Mouse (Mus musculus) frontal cortex, postnatal 10 days (tissue): Measurements from ENCODE around the gene Fam155a.
A peak's percentile ranks its signal among the peaks of the same experiment; 100 is the strongest.
"Not testable (repeated sequence)": the region's sequence is repeated elsewhere in the genome, so short reads cannot be mapped to it uniquely, and the experiment has no call there.

Source experiments
- DNase-seq, 2 experiments: peaks; one replicate each; pipeline ENCODE4 v3.0.0; 2022; ENCODE audit warnings: low spot score in 2 of 2, mixed read lengths in 1 of 2

The Fam155a gene

GRCm38 (mm10) chr8:9770999-9771605 is at the start of gene Fam155a:
Fam155a (minus strand) TSS chr8:9771161.
- peak; percentile 22 to 59 for DNase-seq

GRCm38 (mm10) chr8:9813273-9813946 is 42.4 kb upstream of the Fam155a start:
- DNase-seq = no peak

GRCm38 (mm10) chr8:9810955-9811530 is 40.1 kb upstream of the Fam155a start:
- no peak for DNase-seq

DNA sequence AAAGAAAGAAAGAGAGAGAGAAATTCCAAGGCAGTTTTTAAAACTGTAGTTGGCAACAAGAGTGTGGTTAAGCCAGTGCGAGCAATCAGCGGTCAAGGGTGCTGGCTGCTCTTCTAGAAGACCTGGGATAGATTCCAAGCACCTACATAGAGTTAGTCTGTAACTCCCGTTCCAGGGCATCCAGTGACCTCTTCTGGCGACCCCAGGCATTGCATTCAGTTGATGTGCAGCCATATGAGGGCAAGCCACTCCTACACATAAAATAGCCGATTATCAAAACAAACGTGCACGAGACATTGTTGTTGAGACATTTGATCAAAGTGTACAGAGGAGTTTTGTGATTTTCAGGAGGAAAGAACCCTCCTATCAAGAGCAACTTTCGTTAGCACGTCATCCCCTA is 37.6 kb upstream of the Fam155a start:
- DNase-seq = no peak

- no peak for DNase-seq
These were observed 34.7 kb upstream of the Fam155a start for GRCm38 (mm10) chr8:9805676-9806075.

GRCm38 (mm10) chr8:9800346-9800745 is 29.4 kb upstream of the Fam155a start:
- DNase-seq = not testable (repeated sequence)

GRCm38 (mm10) chr8:9799923-9800322 is 29.0 kb upstream of the Fam155a start:
- no peak for DNase-seq

GRCm38 (mm10) chr8:9797514-9797913 is 26.6 kb upstream of the Fam155a start:
- DNase-seq = no peak

- no peak for DNase-seq
These were observed 24.8 kb upstream of the Fam155a start for GRCm38 (mm10) chr8:9795724-9796123.

- no peak for DNase-seq
These were observed 22.4 kb upstream of the Fam155a start for GRCm38 (mm10) chr8:9793351-9793750.

- DNase-seq = no peak
These were observed 9.4 kb upstream of the Fam155a start for GRCm38 (mm10) chr8:9780332-9780731.

GRCm38 (mm10) chr8:9778148-9778547 is 7.2 kb upstream of the Fam155a start:
- DNase-seq = no peak

GRCm38 (mm10) chr8:9776818-9777217 is 5.9 kb upstream of the Fam155a start:
- DNase-seq = no peak

DNA sequence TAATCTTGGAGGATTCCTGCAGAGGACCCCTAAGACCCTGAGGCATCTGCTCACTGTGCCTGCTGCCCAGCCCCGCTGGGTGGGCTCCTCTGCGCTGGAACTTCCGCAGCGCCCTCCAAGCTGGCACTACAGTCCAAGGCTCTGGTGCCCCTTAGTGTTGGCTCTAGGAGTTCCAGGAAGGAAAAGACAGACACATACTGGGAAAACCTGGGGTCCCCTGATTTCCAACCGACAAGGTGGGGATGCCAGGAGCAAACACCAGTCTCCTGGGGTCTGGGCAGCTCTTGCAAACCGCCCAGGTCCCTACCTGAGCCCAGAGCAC is 1.5 kb upstream of the Fam155a start:
- DNase-seq = peak; percentile 23 to 53

- peak; percentile 22 to 51 for DNase-seq
These were observed 901 bp upstream of the Fam155a start for GRCm38 (mm10) chr8:9771606-9772518.

GRCm38 (mm10) chr8:9770261-9770998 is 531 bp downstream of the Fam155a start:
- peak; percentile 33 to 48 for DNase-seq

GRCm38 (mm10) chr8:9769061-9769460 is 1.9 kb downstream of the Fam155a start:
- DNase-seq = peak in 1 of 2 experiments; percentile 17

GRCm38 (mm10) chr8:9735169-9735568 is 35.8 kb downstream of the Fam155a start:
- no peak for DNase-seq

- DNase-seq = no peak
These were observed 61.2 kb downstream of the Fam155a start for GRCm38 (mm10) chr8:9709791-9710190.

GRCm38 (mm10) chr8:9707433-9707832 is 63.5 kb downstream of the Fam155a start:
- DNase-seq = peak; percentile 23 to 34

DNA sequence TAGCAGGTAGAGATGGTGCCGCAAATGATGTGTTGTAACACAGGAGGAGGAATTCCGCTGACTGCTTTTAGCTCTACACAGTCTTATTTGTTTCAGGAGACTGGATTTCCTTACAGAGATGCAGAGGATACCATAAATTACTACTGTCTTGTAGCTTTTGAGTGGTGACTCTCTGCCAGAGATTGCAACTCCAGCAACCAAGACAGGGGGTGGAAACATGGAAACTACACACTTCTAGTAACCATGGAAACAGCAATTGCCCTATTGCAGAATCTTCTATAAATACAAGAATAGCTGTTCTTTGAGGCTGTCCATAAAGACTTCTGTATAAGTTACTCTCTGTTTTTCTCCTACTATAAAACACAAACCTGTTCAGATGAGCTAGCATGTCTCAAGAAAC is 76.2 kb downstream of the Fam155a start:
- peak in 1 of 2 experiments; percentile 14 for DNase-seq
